Mouse (Mus musculus) erythroblast, embryonic 14.5 days (primary cell): ENCODE data around the gene Wipi1. TPM values are rescaled to one million over a fixed set of nuclear protein-coding genes. Genes with fewer than 3 reads are reported as not detected.

Experiments used
- H3K27me3 ChIP-seq: 2 replicates; pipeline ENCODE4 v1.6.1; 2012; ENCODE audit warnings: inconsistent platforms; ENCODE audit not compliant: control insufficient read depth
- H3K36me3 ChIP-seq: 2 replicates; pipeline ENCODE4 v1.6.1; 2012; ENCODE audit warnings: mild to moderate bottlenecking, inconsistent platforms; ENCODE audit not compliant: control insufficient read depth
- H3K4me1 ChIP-seq: 2 replicates; pipeline ENCODE4 v1.6.1; 2012; ENCODE audit warnings: inconsistent platforms; ENCODE audit not compliant: control insufficient read depth
- H3K4me3 ChIP-seq: replicated peaks from 2 replicates; pipeline ENCODE3; 2012; ENCODE audit warnings: moderate library complexity, mild to moderate bottlenecking, inconsistent platforms
- H3K9me3 ChIP-seq: 2 replicates; pipeline ENCODE4 v1.6.1; 2012; ENCODE audit warnings: low read length, inconsistent platforms, mixed read lengths; ENCODE audit not compliant: control insufficient read depth
- GATA1 ChIP-seq: IDR thresholded peaks from 2 replicates; pipeline ENCODE4 v1.6.1; 2012; ENCODE audit warnings: low read length, inconsistent platforms, mixed read lengths
- TAL1 ChIP-seq: IDR thresholded peaks from 3 replicates; pipeline ENCODE4 v1.6.1; 2012; ENCODE audit warnings: low read length, inconsistent platforms, mixed read lengths
- polyA plus RNA-seq: library from polyadenylated mRNA; stranded (reverse); fragments of >175 nt; gene quantifications from 2 replicates; pipeline ENCODE4 v1.2.3, GENCODE M21; 2012

Gene Wipi1
- polyA plus RNA-seq, 1 experiment: 11.4 TPM

DNA sequence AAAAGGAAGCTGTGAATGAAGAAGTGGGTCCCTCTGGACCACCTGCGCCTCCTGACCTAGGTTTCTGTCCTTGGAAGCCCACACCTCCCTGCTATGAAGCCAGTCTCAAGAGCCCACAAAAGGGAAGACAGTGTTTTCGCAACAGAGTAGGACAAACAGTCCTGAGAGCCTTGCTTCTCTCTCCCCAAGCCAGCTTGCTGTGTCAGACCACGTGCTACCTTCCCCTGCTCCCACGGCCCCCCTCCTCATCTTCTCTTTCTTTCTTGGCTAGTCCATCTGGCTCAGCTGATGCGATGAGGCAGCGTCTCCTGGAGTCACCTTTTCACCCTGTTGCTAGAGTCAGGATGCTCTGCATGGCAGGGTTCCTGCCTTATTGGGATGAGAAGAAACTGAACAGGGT is 72.5 kb downstream of the Wipi1 start:
- H3K27me3 ChIP-seq: no peaks in the 10 kb centered on the region
- H3K9me3 ChIP-seq: no peaks in the 10 kb centered on the region
- H3K4me3 ChIP-seq: no peak overlapping the region
- H3K4me1 ChIP-seq: peaks cover 58% of the 10 kb centered on the region
- no peaks in the 10 kb centered on the region for H3K36me3 ChIP-seq
- no peak for TF ChIP-seq TAL1
- TF ChIP-seq GATA1: no peak

DNA sequence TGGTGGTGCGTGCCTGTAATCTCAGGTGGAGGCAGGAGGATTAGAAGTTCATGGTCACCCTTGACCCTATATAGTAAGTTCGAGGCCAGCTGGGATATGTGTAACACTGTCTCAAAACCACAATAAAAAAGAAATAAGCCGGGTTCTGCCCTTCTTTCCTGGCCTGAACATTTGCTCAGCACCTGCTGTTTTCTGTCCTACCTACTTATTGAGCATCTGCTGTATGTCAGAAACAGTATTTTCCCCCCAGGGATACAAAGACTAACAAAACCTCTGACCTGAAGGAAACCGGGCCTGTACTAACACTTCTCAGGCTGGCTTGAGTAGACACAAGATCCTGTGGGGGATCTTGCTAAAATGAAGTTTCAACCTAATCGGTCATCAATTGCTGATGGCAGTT is 74.8 kb downstream of the Wipi1 start:
- TF ChIP-seq GATA1 (no peak), TAL1 (no peak)
- no peaks in the 10 kb centered on the region for H3K27me3 ChIP-seq
- H3K4me1 ChIP-seq: peaks cover 40% of the 10 kb centered on the region
- no peak overlapping the region for H3K4me3 ChIP-seq
- H3K9me3 ChIP-seq: no peaks in the 10 kb centered on the region
- no peaks in the 10 kb centered on the region for H3K36me3 ChIP-seq

DNA sequence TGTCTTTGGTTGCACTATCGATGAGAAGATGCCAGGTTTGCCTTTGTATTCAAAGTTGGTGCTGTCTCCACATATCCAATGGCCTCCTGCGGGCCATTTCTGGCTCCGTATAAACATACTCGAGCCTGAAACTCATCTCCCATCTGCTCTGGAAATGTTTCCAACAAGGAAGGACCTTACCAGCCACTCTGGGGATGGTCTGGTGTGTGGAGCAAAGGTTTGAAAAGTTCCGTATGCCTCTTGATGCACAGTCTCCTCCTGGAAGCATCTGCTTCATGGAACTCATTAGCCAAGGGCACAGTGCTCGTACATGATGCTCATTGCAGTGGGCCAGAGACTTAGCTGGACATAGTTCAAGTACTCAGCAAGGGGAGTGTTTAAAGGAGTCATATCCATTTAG is 75.8 kb downstream of the Wipi1 start:
- TF ChIP-seq TAL1: no peak
- no peak for TF ChIP-seq GATA1
- no peaks in the 10 kb centered on the region for H3K27me3 ChIP-seq
- H3K4me1 ChIP-seq: peaks cover 33% of the 10 kb centered on the region
- H3K36me3 ChIP-seq: no peaks in the 10 kb centered on the region
- no peak overlapping the region for H3K4me3 ChIP-seq
- H3K9me3 ChIP-seq: no peaks in the 10 kb centered on the region

DNA sequence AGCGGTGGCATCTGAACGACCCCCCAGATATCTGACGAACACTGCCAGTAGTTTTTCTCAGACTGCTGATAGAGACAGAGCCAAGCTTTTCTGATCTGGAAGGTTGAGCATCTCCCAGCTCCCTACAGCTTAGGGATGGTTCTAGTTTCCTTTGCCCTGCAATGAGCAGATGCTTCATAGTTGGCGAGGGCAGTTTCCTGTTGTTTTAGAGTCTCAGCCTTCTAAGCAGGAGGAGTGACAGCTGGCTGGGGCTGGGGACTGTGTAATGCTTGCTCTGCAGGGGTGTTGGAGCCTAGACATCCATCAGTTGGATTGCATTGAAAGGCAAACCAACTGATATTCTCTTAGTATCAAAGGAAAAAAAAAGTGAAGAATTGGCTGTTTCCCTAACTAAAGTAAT is 81.7 kb downstream of the Wipi1 start:
- no peak overlapping the region for H3K4me3 ChIP-seq
- TF ChIP-seq TAL1: no peak
- no peak for TF ChIP-seq GATA1

DNA sequence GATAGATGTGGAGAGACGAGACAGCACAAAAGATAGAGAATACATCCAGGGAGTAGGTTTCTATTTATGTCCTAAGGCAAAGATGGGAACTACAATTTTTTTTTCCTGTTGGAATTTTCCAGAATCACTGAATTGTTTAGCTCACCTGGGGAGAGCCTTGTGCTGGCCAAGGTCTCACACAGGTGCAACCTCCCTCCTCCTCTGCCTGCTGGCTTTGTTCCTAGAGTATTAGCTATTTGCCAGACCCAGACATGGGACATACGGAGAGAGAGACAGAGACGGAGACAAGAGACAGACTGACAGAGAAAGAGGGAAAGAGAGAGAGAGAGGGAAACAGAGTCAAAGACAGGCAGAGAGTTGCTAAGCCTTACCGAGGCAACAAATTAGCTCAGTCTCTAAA is 86.2 kb downstream of the Wipi1 start:
- Histone ChIP-seq H3K27me3 (no peaks in the 10 kb centered on the region), H3K4me3 (no peak overlapping the region), H3K36me3 (no peaks in the 10 kb centered on the region), H3K4me1 (peaks cover 19% of the 10 kb centered on the region), H3K9me3 (no peaks in the 10 kb centered on the region)
- no peak for TF ChIP-seq GATA1
- TF ChIP-seq TAL1: no peak

More for the DNA sequence above, 81.7 kb downstream of the Wipi1 start:
- H3K9me3 ChIP-seq: no peaks in the 10 kb centered on the region
- H3K4me1 ChIP-seq: peaks cover 17% of the 10 kb centered on the region
- H3K36me3 ChIP-seq: no peaks in the 10 kb centered on the region
- no peaks in the 10 kb centered on the region for H3K27me3 ChIP-seq

DNA sequence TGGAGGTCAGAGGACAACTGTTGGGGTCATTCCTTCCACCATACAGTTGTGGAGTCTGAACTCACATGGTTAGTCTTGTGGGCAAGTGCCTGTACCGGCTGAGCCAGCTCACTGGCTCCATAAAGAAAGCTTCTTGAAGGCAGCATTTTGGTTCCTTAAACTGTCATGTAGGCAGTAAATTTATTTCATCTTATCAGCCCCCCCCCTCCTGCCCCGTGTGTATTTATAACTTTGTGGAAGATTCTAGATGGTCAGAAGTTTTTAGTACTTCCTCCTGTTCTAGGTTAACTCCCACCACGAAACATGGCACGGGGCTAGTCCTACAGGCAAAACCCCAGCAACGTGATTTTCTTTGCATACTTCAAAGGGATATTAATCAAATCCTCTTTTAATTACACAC is 86.9 kb downstream of the Wipi1 start:
- no peaks in the 10 kb centered on the region for H3K27me3 ChIP-seq
- no peaks in the 10 kb centered on the region for H3K9me3 ChIP-seq
- peaks cover 22% of the 10 kb centered on the region for H3K4me1 ChIP-seq
- no peak overlapping the region for H3K4me3 ChIP-seq
- H3K36me3 ChIP-seq: no peaks in the 10 kb centered on the region
- no peak for TF ChIP-seq GATA1
- TF ChIP-seq TAL1: no peak

Other genes starting within 250 kb of the Wipi1 start
- gene Gna13, start 249.1 kb downstream of the Wipi1 start, polyA plus RNA-seq: 4.0 TPM in 2 replicates
- gene 9930022D16Rik, start 198.1 kb downstream of the Wipi1 start, polyA plus RNA-seq: 0.02 TPM in 1 of 2 replicates, not detected in the other
- 0.22 and 0.26 TPM in 2 replicates for gene Amz2, start 186.0 kb downstream of the Wipi1 start, polyA plus RNA-seq
- gene Arsg, start 138.6 kb downstream of the Wipi1 start, polyA plus RNA-seq: 0.09 and 0.17 TPM in 2 replicates
- 4.7 and 5.3 TPM in 2 replicates for gene Slc16a6, start 138.4 kb downstream of the Wipi1 start, polyA plus RNA-seq
- 2.0 and 2.9 TPM in 2 replicates for gene Prkar1a, start 37.4 kb upstream of the Wipi1 start, polyA plus RNA-seq
- not detected in 2 replicates for gene Fam20a, start 110.3 kb upstream of the Wipi1 start, polyA plus RNA-seq
- not detected in 2 replicates for gene 1700012B07Rik, start 216.1 kb upstream of the Wipi1 start, polyA plus RNA-seq